Mouse (Mus musculus): ENCODE measurements at regions not wholly inside any gene's neighbourhood (a gene's known extent, or its start where the extent isn't known, plus 50 kb on each side); places are given as distances from the start of the nearest gene placed in this dataset.

GRCm38 (mm10) chr13:37712908-37713496 is 65.2 kb upstream of the Rreb1 start:
- H3K4me3 ChIP-seq (ENCODE audit: insufficient read depth in 1 of 2, low read depth in 2 of 2, low read length in 2 of 2) = no peak overlapping the region
- ATAC-seq (ENCODE audit: insufficient read depth) (peak; percentile 36; the same call in 1 of the 2 replicates), DNase-seq (ENCODE audit: low read depth in 3 of 3, low spot score in 3 of 3) (no peak)
- no peaks in the 10 kb centered on the region for H3K27me3 ChIP-seq (ENCODE audit: control insufficient read depth, insufficient read depth, low read length)
- H3K4me1 ChIP-seq (replicated peaks; ENCODE audit: control insufficient read depth in 2 of 2, insufficient read depth in 2 of 2, low read length in 1 of 2) = peaks cover 5 to 35% of the 10 kb centered on the region in 2 experiments; a peak in 2 of 4 replicates
- TF ChIP-seq CTCF (IDR thresholded peaks at IDR 0.05; ENCODE audit: low read depth) (no peak), EP300 (IDR thresholded peaks at IDR 0.05; ENCODE audit: low read depth) (peak; percentile 48)
- H3K4me2 ChIP-seq (ENCODE audit: low read depth) = no peak overlapping the region
- 40% methylated on average over 4 of the region's 4 CpGs for WGBS (ENCODE audit: insufficient replicate concordance)
- no peak overlapping the region for H3K27ac ChIP-seq
- no peaks in the 10 kb centered on the region for H3K36me3 ChIP-seq (replicated peaks; ENCODE audit: control insufficient read depth, insufficient read depth, low read depth)
- H3K9ac ChIP-seq (replicated peaks) = no peak overlapping the region
- no peaks in the 10 kb centered on the region for H3K9me3 ChIP-seq (ENCODE audit: control insufficient read depth, low read length)

- Histone ChIP-seq H3K9me3 (ENCODE audit: control insufficient read depth, low read length) (no peaks in the 10 kb centered on the region), H3K4me3 (ENCODE audit: insufficient read depth in 1 of 2, low read depth in 2 of 2, low read length in 2 of 2) (no peak overlapping the region), H3K4me2 (ENCODE audit: low read depth) (no peak overlapping the region), H3K27ac (no peak overlapping the region; the same call in 1 of the 2 replicates), H3K4me1 (replicated peaks; ENCODE audit: control insufficient read depth in 2 of 2, insufficient read depth in 2 of 2, low read length in 1 of 2) (peaks cover 9 to 44% of the 10 kb centered on the region in 2 experiments), H3K9ac (replicated peaks) (no peak overlapping the region), H3K36me3 (replicated peaks; ENCODE audit: control insufficient read depth, insufficient read depth, low read depth) (no peaks in the 10 kb centered on the region), H3K27me3 (ENCODE audit: control insufficient read depth, insufficient read depth, low read length) (no peaks in the 10 kb centered on the region)
- 43% methylated on average over 9 of the region's 9 CpGs for WGBS (ENCODE audit: insufficient replicate concordance)
- DNase-seq (ENCODE audit: low read depth in 3 of 3, low spot score in 3 of 3) = peak in 2 of 3 experiments; percentile 41 to 44
- TF ChIP-seq EP300 (IDR thresholded peaks at IDR 0.05; ENCODE audit: low read depth) = 0 out of 2 replicates have a peak, but pooled peaks have one; percentile 5
- no peak for TF ChIP-seq CTCF (IDR thresholded peaks at IDR 0.05; ENCODE audit: low read depth)
- ATAC-seq (ENCODE audit: insufficient read depth) = peak; percentile 72
These were observed 63.0 kb upstream of the Rreb1 start for GRCm38 (mm10) chr13:37715058-37715712.

GRCm38 (mm10) chr13:37715770-37716693 is 62.2 kb upstream of the Rreb1 start:
- DNase-seq (ENCODE audit: low read depth in 3 of 3, low spot score in 3 of 3) (no peak), ATAC-seq (ENCODE audit: insufficient read depth) (no peak)
- H3K36me3 ChIP-seq (replicated peaks; ENCODE audit: control insufficient read depth, insufficient read depth, low read depth) = no peaks in the 10 kb centered on the region
- 53% methylated on average over 15 of the region's 15 CpGs for WGBS (ENCODE audit: insufficient replicate concordance)
- TF ChIP-seq EP300 (IDR thresholded peaks at IDR 0.05; ENCODE audit: low read depth) (no peak), CTCF (IDR thresholded peaks at IDR 0.05; ENCODE audit: low read depth) (no peak)
- peaks cover 9 to 44% of the 10 kb centered on the region in 2 experiments for H3K4me1 ChIP-seq (replicated peaks; ENCODE audit: control insufficient read depth in 2 of 2, insufficient read depth in 2 of 2, low read length in 1 of 2)
- no peak overlapping the region for H3K9ac ChIP-seq (replicated peaks)
- H3K27ac ChIP-seq = no peak overlapping the region
- H3K9me3 ChIP-seq (ENCODE audit: control insufficient read depth, low read length) = no peaks in the 10 kb centered on the region
- no peak overlapping the region for H3K4me2 ChIP-seq (ENCODE audit: low read depth)
- H3K4me3 ChIP-seq (ENCODE audit: insufficient read depth in 1 of 2, low read depth in 2 of 2, low read length in 2 of 2) = no peak overlapping the region
- H3K27me3 ChIP-seq (ENCODE audit: control insufficient read depth, insufficient read depth, low read length) = no peaks in the 10 kb centered on the region

GRCm38 (mm10) chr13:37717793-37718192 is 60.4 kb upstream of the Rreb1 start:
- ATAC-seq (ENCODE audit: insufficient read depth) (no peak), DNase-seq (ENCODE audit: low read depth in 3 of 3, low spot score in 3 of 3) (no peak)
- H3K9ac ChIP-seq (replicated peaks) = no peak overlapping the region
- H3K4me3 ChIP-seq (ENCODE audit: insufficient read depth in 1 of 2, low read depth in 2 of 2, low read length in 2 of 2) = no peak overlapping the region
- H3K4me1 ChIP-seq (replicated peaks; ENCODE audit: control insufficient read depth in 2 of 2, insufficient read depth in 2 of 2, low read length in 1 of 2) = peaks cover 7 to 44% of the 10 kb centered on the region in 2 experiments
- H3K27ac ChIP-seq = no peak overlapping the region
- no peak overlapping the region for H3K4me2 ChIP-seq (ENCODE audit: low read depth)
- no peaks in the 10 kb centered on the region for H3K9me3 ChIP-seq (ENCODE audit: control insufficient read depth, low read length)
- H3K36me3 ChIP-seq (replicated peaks; ENCODE audit: control insufficient read depth, insufficient read depth, low read depth) = no peaks in the 10 kb centered on the region
- no peak for TF ChIP-seq CTCF (IDR thresholded peaks at IDR 0.05; ENCODE audit: low read depth)
- TF ChIP-seq EP300 (IDR thresholded peaks at IDR 0.05; ENCODE audit: low read depth) = no peak
- no peaks in the 10 kb centered on the region for H3K27me3 ChIP-seq (ENCODE audit: control insufficient read depth, insufficient read depth, low read length)
- 27% methylated on average over 1 of the region's 1 CpGs for WGBS (ENCODE audit: insufficient replicate concordance)

Data from liver, embryonic 14.5 days (tissue).